Mouse (Mus musculus) embryonic facial prominence, embryonic 11.5 days (tissue): ENCODE data around the gene Rap1b. TPM values are rescaled to one million over a fixed set of nuclear protein-coding genes. Genes with fewer than 3 reads are reported as not detected.

Experiments used
- ATAC-seq: fragments of 200-750 bp; cut with Nextera tagmentation; replicated peaks from 2 replicates; pipeline ENCODE4 v1.8.0; 2017; ENCODE audit warnings: low read depth; ENCODE audit not compliant: insufficient number of reproducible peaks, low FRiP score, low TSS enrichment
- DNase-seq: peaks from one replicate; pipeline ENCODE4 v3.0.0-alpha.2; 2015; ENCODE audit warnings: low spot score
- H3K27ac ChIP-seq: fragments of 300-500 bp; sonication (generic); replicated peaks from 2 replicates; pipeline ENCODE4 v1.5.1; 2014; ENCODE audit warnings: mild to moderate bottlenecking, low read depth, low read length, control low read depth
- H3K27me3 ChIP-seq: fragments of 300-500 bp; sonication (generic); 2 replicates; pipeline ENCODE4 v1.6.1; 2014; ENCODE audit warnings: mild to moderate bottlenecking, low read length, moderate library complexity, mixed read lengths; ENCODE audit not compliant: control insufficient read depth, insufficient read depth
- H3K36me3 ChIP-seq: fragments of 300-500 bp; sonication (generic); replicated peaks from 2 replicates; pipeline ENCODE4 v1.6.1; 2014; ENCODE audit warnings: low read depth, mild to moderate bottlenecking, low read length, moderate library complexity, mixed read lengths; ENCODE audit not compliant: control insufficient read depth, insufficient read depth
- H3K4me1 ChIP-seq: fragments of 300-500 bp; sonication (generic); 2 replicates; pipeline ENCODE4 v1.6.1; 2014; ENCODE audit warnings: low read length, mixed read lengths; ENCODE audit not compliant: control insufficient read depth, insufficient read depth
- H3K4me2 ChIP-seq: fragments of 300-500 bp; sonication (generic); 2 replicates; pipeline ENCODE4 v1.6.1; 2014; ENCODE audit warnings: low read depth, mild to moderate bottlenecking, control low read depth, low read length, moderate library complexity
- H3K4me3 ChIP-seq: fragments of 300-500 bp; sonication (generic); 2 replicates; pipeline ENCODE4 v1.5.1; 2014; ENCODE audit warnings: low read depth, low read length, control low read depth
- H3K9ac ChIP-seq: fragments of 300-500 bp; sonication (generic); replicated peaks from 2 replicates; pipeline ENCODE4 v1.6.1; 2014; ENCODE audit warnings: mild to moderate bottlenecking, control low read depth, low read length
- H3K9me3 ChIP-seq: fragments of 300-500 bp; sonication (generic); replicated peaks from 2 replicates; pipeline ENCODE4 v1.6.1; 2016; ENCODE audit warnings: mild to moderate bottlenecking, low read length, inconsistent platforms, mixed read lengths; ENCODE audit not compliant: control insufficient read depth
- WGBS: fragments of 180-500 bp; shearing (Covaris S2); extraction: QIAGEN DNeasy Blood & Tissue Kit; methylation state at CpG from one replicate; pipeline ENCODE4 v1.1.7; 2014; 5-methylcytosine and 5-hydroxymethylcytosine counted together
- polyA plus RNA-seq: library from polyadenylated mRNA; unstranded; fragments of >200 nt; fragmentation: Nextera tagmentation; extraction: Ambion mirVana; gene quantifications from 2 replicates; pipeline ENCODE4 v1.2.1, GENCODE M21; 2014

The Rap1b gene
- polyA plus RNA-seq, 1 experiment from 2014 or later = 179 TPM

DNA sequence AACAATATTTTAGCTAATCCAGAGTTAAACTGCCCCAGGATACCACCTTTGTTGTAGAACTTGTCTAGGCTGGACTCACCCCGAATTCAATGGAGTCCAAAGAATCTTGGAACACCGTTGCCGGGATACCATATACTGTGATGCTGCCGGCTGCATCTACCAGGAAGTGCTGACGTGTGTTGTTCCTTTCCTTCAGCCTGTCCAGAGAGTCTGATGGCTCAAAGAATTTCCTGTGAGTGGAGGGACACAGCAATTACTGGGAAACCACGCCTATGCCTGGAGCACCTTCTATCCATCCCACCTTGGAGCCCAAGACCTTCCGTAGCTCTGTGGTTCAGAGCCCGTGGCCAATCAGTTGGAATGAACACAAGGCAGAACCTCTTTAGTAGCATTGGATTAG, 20.8 kb upstream of the Rap1b start:
- Histone ChIP-seq H3K4me2 (no peak overlapping the region), H3K9ac (no peak overlapping the region), H3K36me3 (no peaks in the 10 kb centered on the region), H3K4me3 (no peak overlapping the region), H3K4me1 (no peaks in the 10 kb centered on the region), H3K27me3 (no peaks in the 10 kb centered on the region), H3K27ac (no peak overlapping the region), H3K9me3 (no peaks in the 10 kb centered on the region)
- DNase-seq (no peak), ATAC-seq (no peak)
- 84% methylated on average over 8 of the region's 8 CpGs for WGBS

- no peaks in the 10 kb centered on the region for H3K27me3 ChIP-seq
- no peak overlapping the region for H3K4me2 ChIP-seq
- no peaks in the 10 kb centered on the region for H3K9me3 ChIP-seq
- H3K27ac ChIP-seq = no peak overlapping the region
- H3K9ac ChIP-seq = no peak overlapping the region
- WGBS = 68% methylated on average over 6 of the region's 6 CpGs
- ATAC-seq (no peak), DNase-seq (no peak)
- no peaks in the 10 kb centered on the region for H3K4me1 ChIP-seq
- H3K4me3 ChIP-seq = no peak overlapping the region
- H3K36me3 ChIP-seq = no peaks in the 10 kb centered on the region
Measured at GRCm38 (mm10) chr10:117864695-117865094, 18.9 kb upstream of the Rap1b start.

DNA sequence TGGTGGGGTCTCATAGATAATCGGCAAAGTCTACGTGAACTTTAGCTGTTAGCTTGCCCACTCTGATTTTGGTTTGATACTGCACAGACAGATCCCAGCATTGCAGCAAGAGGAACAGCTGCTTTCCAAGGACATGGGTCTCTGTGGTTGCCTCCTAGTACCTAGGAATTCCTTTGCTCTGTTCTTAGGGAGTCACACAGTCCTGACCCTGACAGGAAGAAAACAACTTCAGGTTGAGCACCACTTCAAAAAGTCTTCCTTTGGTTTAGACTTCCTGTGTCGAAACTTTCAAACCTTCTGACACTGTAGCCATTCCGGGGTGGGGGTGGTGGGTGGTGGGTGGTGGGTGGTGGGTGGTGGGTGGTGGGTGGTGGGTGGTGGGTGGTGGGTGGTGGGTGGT, 18.4 kb upstream of the Rap1b start:
- Histone ChIP-seq H3K4me3 (no peak overlapping the region), H3K4me2 (no peak overlapping the region), H3K4me1 (no peaks in the 10 kb centered on the region), H3K27ac (no peak overlapping the region), H3K36me3 (no peaks in the 10 kb centered on the region), H3K9me3 (no peaks in the 10 kb centered on the region), H3K9ac (no peak overlapping the region), H3K27me3 (no peaks in the 10 kb centered on the region)
- ATAC-seq (no peak), DNase-seq (no peak)
- WGBS = 89% methylated on average over 4 of the region's 4 CpGs

DNA sequence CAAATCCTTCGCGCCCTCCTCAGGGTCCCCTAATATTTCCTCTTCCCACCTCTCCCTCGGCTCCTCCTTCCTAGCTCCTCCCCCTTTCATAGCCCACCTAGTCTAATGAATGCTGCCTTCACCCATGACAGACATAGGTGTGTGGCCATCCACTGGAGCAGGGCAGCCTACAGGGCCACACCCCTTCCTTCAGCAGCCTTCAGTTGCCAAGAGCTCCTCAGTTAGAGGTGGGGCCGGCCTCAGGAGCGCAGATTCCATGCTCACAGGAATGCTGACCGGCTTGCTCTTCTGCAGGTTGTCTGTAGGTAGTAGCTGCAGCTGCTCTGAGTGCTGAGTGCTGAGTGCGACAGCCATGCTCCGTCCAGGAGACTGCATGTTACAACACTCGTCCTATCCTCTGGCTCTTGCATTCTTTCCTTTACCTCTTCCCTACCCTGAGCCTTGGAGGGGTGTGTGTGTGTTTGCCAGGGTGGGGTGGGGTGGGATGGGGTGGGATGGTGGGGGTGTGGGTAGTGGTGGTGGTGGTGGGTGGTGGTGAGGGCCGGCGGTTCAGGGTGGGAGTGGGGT, 16.3 kb upstream of the Rap1b start:
- no peak overlapping the region for H3K4me3 ChIP-seq
- peak; percentile 12 for DNase-seq
- WGBS = 67% methylated on average over 11 of the region's 11 CpGs

DNA sequence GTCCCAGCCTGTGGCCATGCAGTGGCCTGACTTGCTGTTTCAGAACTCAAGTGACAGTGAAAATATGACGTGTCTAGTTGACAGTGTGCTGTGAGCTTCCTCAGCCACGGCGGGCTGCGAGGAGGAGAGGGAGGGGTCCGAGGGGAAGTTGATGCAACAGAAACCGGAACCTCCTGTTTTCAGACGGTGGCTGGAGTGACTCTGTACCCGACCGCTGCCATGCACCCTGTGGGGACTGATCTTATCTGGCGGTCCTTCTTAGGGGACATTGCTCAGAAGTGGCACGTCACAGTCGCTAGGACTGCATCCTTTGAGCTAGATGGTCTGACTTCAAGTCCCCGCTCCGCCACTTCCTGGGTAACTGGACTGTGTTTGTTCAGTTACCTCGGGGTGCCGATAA, 15.1 kb upstream of the Rap1b start:
- DNase-seq (no peak), ATAC-seq (no peak)
- WGBS = 75% methylated on average over 16 of the region's 16 CpGs
- Histone ChIP-seq H3K36me3 (no peaks in the 10 kb centered on the region), H3K9me3 (no peaks in the 10 kb centered on the region), H3K4me3 (no peak overlapping the region), H3K9ac (no peak overlapping the region), H3K27me3 (no peaks in the 10 kb centered on the region), H3K4me2 (no peak overlapping the region), H3K27ac (no peak overlapping the region), H3K4me1 (no peaks in the 10 kb centered on the region)

More for the DNA sequence above, 16.3 kb upstream of the Rap1b start:
- no peak overlapping the region for H3K9ac ChIP-seq
- H3K4me2 ChIP-seq = no peak overlapping the region
- no peak for ATAC-seq
- H3K27me3 ChIP-seq = no peaks in the 10 kb centered on the region
- H3K27ac ChIP-seq = no peak overlapping the region
- no peaks in the 10 kb centered on the region for H3K36me3 ChIP-seq
- no peaks in the 10 kb centered on the region for H3K9me3 ChIP-seq
- no peaks in the 10 kb centered on the region for H3K4me1 ChIP-seq

DNA sequence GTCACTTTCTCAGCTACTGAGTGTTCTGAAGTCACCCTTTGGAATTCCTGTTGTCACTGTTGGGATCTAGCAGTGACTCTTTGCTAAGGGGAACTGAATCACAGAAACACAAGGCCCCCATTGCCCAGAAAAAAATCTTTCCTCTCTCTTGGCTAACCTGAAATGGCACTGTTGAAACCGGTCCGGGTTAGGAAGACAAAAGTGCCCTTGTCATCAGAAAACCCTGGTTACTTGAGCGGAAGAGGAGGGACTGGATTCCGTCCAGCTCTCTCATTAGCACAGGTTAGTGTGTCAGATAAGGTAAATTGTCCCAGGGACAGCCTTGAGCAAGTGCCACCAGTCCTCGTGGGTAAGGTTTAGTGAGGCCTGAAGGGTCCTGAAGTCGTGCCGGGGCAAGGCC, 14.5 kb upstream of the Rap1b start:
- Histone ChIP-seq H3K27ac (no peak overlapping the region), H3K36me3 (no peaks in the 10 kb centered on the region), H3K9ac (no peak overlapping the region), H3K27me3 (no peaks in the 10 kb centered on the region), H3K4me1 (no peaks in the 10 kb centered on the region), H3K4me2 (no peak overlapping the region), H3K4me3 (no peak overlapping the region), H3K9me3 (no peaks in the 10 kb centered on the region)
- DNase-seq = no peak
- ATAC-seq = no peak
- 78% methylated on average over 7 of the region's 7 CpGs for WGBS

- WGBS = 88% methylated on average over 11 of the region's 11 CpGs
- ATAC-seq (no peak), DNase-seq (no peak)
- Histone ChIP-seq H3K4me3 (no peak overlapping the region), H3K9ac (no peak overlapping the region), H3K36me3 (no peaks in the 10 kb centered on the region), H3K9me3 (no peaks in the 10 kb centered on the region), H3K27ac (no peak overlapping the region), H3K27me3 (no peaks in the 10 kb centered on the region), H3K4me2 (no peak overlapping the region), H3K4me1 (no peaks in the 10 kb centered on the region)
Measured at GRCm38 (mm10) chr10:117859800-117860199, 14.0 kb upstream of the Rap1b start.

DNA sequence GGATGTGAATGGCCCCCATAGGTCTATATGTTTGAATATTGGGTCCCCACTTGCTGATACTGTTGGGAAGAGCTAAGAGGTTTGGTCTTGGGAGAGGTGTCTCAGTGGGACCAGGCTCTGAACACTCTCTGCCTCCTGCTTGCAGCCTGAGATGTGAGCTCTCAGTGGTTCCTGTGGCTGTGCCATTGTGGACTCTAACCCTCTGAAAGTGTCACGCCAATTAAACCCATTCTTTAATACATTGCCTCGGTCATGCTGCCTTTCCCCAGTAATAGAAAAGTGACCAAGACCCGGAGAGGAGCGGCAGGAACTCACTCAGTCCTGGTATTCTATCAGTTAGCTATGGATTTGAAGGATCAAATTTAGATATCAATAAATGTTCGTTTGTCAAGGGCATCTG, 12.4 kb upstream of the Rap1b start:
- DNase-seq (no peak), ATAC-seq (no peak)
- Histone ChIP-seq H3K27ac (no peak overlapping the region), H3K36me3 (no peaks in the 10 kb centered on the region), H3K9ac (no peak overlapping the region), H3K9me3 (no peaks in the 10 kb centered on the region), H3K4me3 (no peak overlapping the region), H3K4me1 (no peaks in the 10 kb centered on the region), H3K27me3 (no peaks in the 10 kb centered on the region), H3K4me2 (no peak overlapping the region)
- 63% methylated on average over 5 of the region's 5 CpGs for WGBS
